Mouse (Mus musculus): ENCODE measurements around the gene Gm20388. TPM values are rescaled to one million over a fixed set of nuclear protein-coding genes. Genes with fewer than 3 reads are reported as not detected.

Gene Gm20388
- polyA plus RNA-seq, 2 experiments = 8.5 TPM; not detected in 1

GRCm38 (mm10) chr8:122265522-122265921 lies 2354.9 kb downstream of the Gm20388 start:
- H3K4me1 ChIP-seq (replicated peaks; ENCODE audit: control insufficient read depth in 2 of 2, insufficient read depth in 2 of 2, low read length in 1 of 2) = peaks cover 0 to 5% of the 10 kb centered on the region in 2 experiments; a peak in 2 of 4 replicates
- no peaks in the 10 kb centered on the region for H3K36me3 ChIP-seq (replicated peaks; ENCODE audit: control insufficient read depth, insufficient read depth, low read depth)
- no peak overlapping the region for H3K9ac ChIP-seq (replicated peaks)
- no peak overlapping the region for H3K27ac ChIP-seq
- ATAC-seq (ENCODE audit: insufficient read depth) (no peak), DNase-seq (ENCODE audit: low read depth in 3 of 3, low spot score in 3 of 3) (no peak)
- TF ChIP-seq CTCF (IDR thresholded peaks at IDR 0.05; ENCODE audit: low read depth) (no peak), EP300 (IDR thresholded peaks at IDR 0.05; ENCODE audit: low read depth) (no peak)
- no peak overlapping the region for H3K4me2 ChIP-seq (ENCODE audit: low read depth)
- WGBS (ENCODE audit: insufficient replicate concordance) = 71% methylated on average over 8 of the region's 8 CpGs
- no peak overlapping the region for H3K4me3 ChIP-seq (ENCODE audit: insufficient read depth in 1 of 2, low read depth in 2 of 2, low read length in 2 of 2)
- peaks cover 9% of the 10 kb centered on the region for H3K27me3 ChIP-seq (ENCODE audit: control insufficient read depth, insufficient read depth, low read length)
- no peaks in the 10 kb centered on the region for H3K9me3 ChIP-seq (ENCODE audit: control insufficient read depth, low read length)

- H3K4me1 ChIP-seq (replicated peaks; ENCODE audit: control insufficient read depth in 2 of 2, insufficient read depth in 2 of 2, low read length in 1 of 2) = peaks cover 0 to 5% of the 10 kb centered on the region in 2 experiments; a peak in 2 of 4 replicates
- DNase-seq (ENCODE audit: low read depth in 3 of 3, low spot score in 3 of 3) = no peak
- 53% methylated on average over 13 of the region's 13 CpGs for WGBS (ENCODE audit: insufficient replicate concordance)
- H3K9me3 ChIP-seq (ENCODE audit: control insufficient read depth, low read length) = no peaks in the 10 kb centered on the region
- H3K27ac ChIP-seq = no peak overlapping the region
- H3K27me3 ChIP-seq (ENCODE audit: control insufficient read depth, insufficient read depth, low read length) = peaks cover 9% of the 10 kb centered on the region
- H3K36me3 ChIP-seq (replicated peaks; ENCODE audit: control insufficient read depth, insufficient read depth, low read depth) = no peaks in the 10 kb centered on the region
- TF ChIP-seq EP300 (IDR thresholded peaks at IDR 0.05; ENCODE audit: low read depth) = no peak
- no peak for TF ChIP-seq CTCF (IDR thresholded peaks at IDR 0.05; ENCODE audit: low read depth)
- no peak overlapping the region for H3K4me3 ChIP-seq (ENCODE audit: insufficient read depth in 1 of 2, low read depth in 2 of 2, low read length in 2 of 2)
- no peak overlapping the region for H3K9ac ChIP-seq (replicated peaks)
- ATAC-seq (ENCODE audit: insufficient read depth) = no peak
- H3K4me2 ChIP-seq (ENCODE audit: low read depth) = no peak overlapping the region
Measured at GRCm38 (mm10) chr8:122266867-122267266, 2356.2 kb downstream of the Gm20388 start.

- peak overlapping the region; percentile 44 to 51; a peak in 3 of 4 replicates for H3K4me3 ChIP-seq (ENCODE audit: insufficient read depth in 1 of 2, low read depth in 2 of 2, low read length in 2 of 2)
- DNase-seq (ENCODE audit: low read depth in 3 of 3, low spot score in 3 of 3) (no peak), ATAC-seq (ENCODE audit: insufficient read depth) (no peak)
- 58% methylated on average over 24 of the region's 24 CpGs for WGBS (ENCODE audit: insufficient replicate concordance)
- no peaks in the 10 kb centered on the region; the same call in 1 of the 2 replicates for H3K27me3 ChIP-seq (ENCODE audit: control insufficient read depth, insufficient read depth, low read length)
- peak overlapping the region; percentile 56 for H3K9ac ChIP-seq (replicated peaks)
- H3K27ac ChIP-seq = no peak overlapping the region
- H3K4me1 ChIP-seq (replicated peaks; ENCODE audit: control insufficient read depth in 2 of 2, insufficient read depth in 2 of 2, low read length in 1 of 2) = peaks cover 7 to 11% of the 10 kb centered on the region in 2 experiments
- H3K9me3 ChIP-seq (ENCODE audit: control insufficient read depth, low read length) = no peaks in the 10 kb centered on the region
- H3K4me2 ChIP-seq (ENCODE audit: low read depth) = peak overlapping the region; percentile 73
- no peak for TF ChIP-seq CTCF (IDR thresholded peaks at IDR 0.05; ENCODE audit: low read depth)
- TF ChIP-seq EP300 (IDR thresholded peaks at IDR 0.05; ENCODE audit: low read depth) = no peak
- H3K36me3 ChIP-seq (replicated peaks; ENCODE audit: control insufficient read depth, insufficient read depth, low read depth) = no peaks in the 10 kb centered on the region
Measured at GRCm38 (mm10) chr8:122268861-122269260, 2358.2 kb downstream of the Gm20388 start.

DNA sequence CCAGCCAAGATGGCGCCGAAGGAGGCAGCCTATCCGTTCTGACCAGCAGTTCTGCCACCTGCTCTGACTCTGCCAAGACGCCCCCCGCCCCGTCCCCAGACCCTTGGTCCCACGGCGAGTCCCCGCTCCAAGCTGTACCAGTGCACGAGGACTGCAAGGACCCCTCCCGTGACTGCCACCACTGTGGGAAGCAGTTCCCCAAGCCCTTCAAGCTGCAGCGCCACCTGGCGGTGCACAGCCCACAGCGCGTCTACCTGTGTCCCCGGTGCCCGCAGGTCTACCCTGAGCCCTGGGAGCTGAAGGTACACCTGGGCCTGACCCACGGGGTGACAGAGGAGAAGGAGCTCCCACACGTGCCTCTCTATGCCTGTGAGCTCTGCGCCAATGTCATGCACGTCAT lies 2358.8 kb downstream of the Gm20388 start:
- no peaks in the 10 kb centered on the region; the same call in 1 of the 2 replicates for H3K27me3 ChIP-seq (ENCODE audit: control insufficient read depth, insufficient read depth, low read length)
- 0 out of 2 replicates have a peak, but pooled peaks have one; percentile 24 for ATAC-seq (ENCODE audit: insufficient read depth)

DNA sequence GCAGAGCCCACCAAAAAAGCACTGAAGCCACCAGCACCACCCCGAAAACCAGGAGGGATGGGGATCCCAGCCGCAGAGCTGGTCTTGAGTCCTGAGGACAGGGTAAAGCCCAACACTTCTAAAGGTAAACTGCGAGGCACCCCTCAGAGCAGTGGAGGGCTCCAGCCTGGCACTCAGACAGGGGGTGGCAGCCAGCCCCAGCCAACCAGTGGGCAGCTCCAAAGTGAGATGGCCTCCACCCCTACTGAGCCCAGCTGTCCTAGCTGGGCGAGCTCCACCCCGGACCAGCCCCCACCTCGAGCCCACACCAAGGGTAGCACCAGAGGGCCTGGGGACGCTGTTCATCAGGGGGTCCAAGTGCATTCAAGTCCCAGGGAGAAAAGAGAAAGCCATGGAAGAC lies 2359.9 kb downstream of the Gm20388 start:
- Histone ChIP-seq H3K4me3 (ENCODE audit: insufficient read depth in 1 of 2, low read depth in 2 of 2, low read length in 2 of 2) (no peak overlapping the region), H3K36me3 (replicated peaks; ENCODE audit: control insufficient read depth, insufficient read depth, low read depth) (no peaks in the 10 kb centered on the region), H3K9ac (replicated peaks) (no peak overlapping the region), H3K27me3 (ENCODE audit: control insufficient read depth, insufficient read depth, low read length) (no peaks in the 10 kb centered on the region; the same call in 1 of the 2 replicates), H3K9me3 (ENCODE audit: control insufficient read depth, low read length) (no peaks in the 10 kb centered on the region), H3K4me1 (replicated peaks; ENCODE audit: control insufficient read depth in 2 of 2, insufficient read depth in 2 of 2, low read length in 1 of 2) (peaks cover 23 to 28% of the 10 kb centered on the region in 2 experiments), H3K4me2 (ENCODE audit: low read depth) (no peak overlapping the region), H3K27ac (no peak overlapping the region)
- DNase-seq (ENCODE audit: low read depth in 3 of 3, low spot score in 3 of 3) (no peak), ATAC-seq (ENCODE audit: insufficient read depth) (no peak)
- TF ChIP-seq EP300 (IDR thresholded peaks at IDR 0.05; ENCODE audit: low read depth) (no peak), CTCF (IDR thresholded peaks at IDR 0.05; ENCODE audit: low read depth) (no peak)
- 69% methylated on average over 7 of the region's 7 CpGs for WGBS (ENCODE audit: insufficient replicate concordance)

More for the DNA sequence above, 2358.8 kb downstream of the Gm20388 start:
- Histone ChIP-seq H3K4me2 (ENCODE audit: low read depth) (peak overlapping the region; percentile 73), H3K9ac (replicated peaks) (peak overlapping the region; percentile 56), H3K4me3 (ENCODE audit: insufficient read depth in 1 of 2, low read depth in 2 of 2, low read length in 2 of 2) (peak overlapping the region; percentile 44 to 51), H3K4me1 (replicated peaks; ENCODE audit: control insufficient read depth in 2 of 2, insufficient read depth in 2 of 2, low read length in 1 of 2) (peaks cover 12 to 17% of the 10 kb centered on the region in 2 experiments), H3K27ac (no peak overlapping the region), H3K36me3 (replicated peaks; ENCODE audit: control insufficient read depth, insufficient read depth, low read depth) (no peaks in the 10 kb centered on the region), H3K9me3 (ENCODE audit: control insufficient read depth, low read length) (no peaks in the 10 kb centered on the region)
- DNase-seq (ENCODE audit: low read depth in 3 of 3, low spot score in 3 of 3) = peak in 2 of 3 experiments; percentile 47 to 49
- WGBS (ENCODE audit: insufficient replicate concordance) = 4% methylated on average over 21 of the region's 21 CpGs
- TF ChIP-seq EP300 (IDR thresholded peaks at IDR 0.05; ENCODE audit: low read depth) (no peak), CTCF (IDR thresholded peaks at IDR 0.05; ENCODE audit: low read depth) (peak; percentile 100)

Data from liver, embryonic 14.5 days (tissue).